Mouse (Mus musculus): Measurements from ENCODE around the gene Hgfac. TPM values are rescaled to one million over a fixed set of nuclear protein-coding genes. Genes with fewer than 3 reads are reported as not detected.

The Hgfac gene
- polyA plus RNA-seq, 2 experiments = 52.8 to 92.3 TPM

GRCm38 (mm10) chr5:35079101-35079500 lies 37.8 kb downstream of the Hgfac start:
- no peak for ATAC-seq (ENCODE audit: insufficient read depth)

DNA sequence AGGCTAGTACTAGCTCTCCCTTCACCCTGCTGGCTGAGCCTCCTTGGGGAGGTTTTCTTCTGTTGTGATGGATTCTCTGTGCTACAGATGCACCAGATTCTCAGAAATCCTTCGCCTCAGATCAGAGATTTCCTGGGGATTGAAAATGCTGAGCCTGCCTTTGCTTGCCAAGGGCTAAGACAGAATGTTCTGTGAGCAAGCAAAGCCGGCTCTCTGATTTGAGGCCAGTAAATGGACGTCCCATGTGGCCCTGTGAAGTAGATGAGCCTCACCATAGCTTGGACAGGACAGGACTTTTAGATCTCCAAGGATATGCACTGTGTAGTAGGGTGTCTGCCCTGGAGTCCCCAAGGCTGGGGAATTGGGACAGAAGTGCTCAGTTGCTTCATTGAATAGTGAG lies 43.6 kb downstream of the Hgfac start:
- Histone ChIP-seq H3K9ac (replicated peaks) (no peak overlapping the region), H3K36me3 (replicated peaks; ENCODE audit: control insufficient read depth, insufficient read depth, low read depth) (no peaks in the 10 kb centered on the region), H3K27me3 (ENCODE audit: control insufficient read depth, insufficient read depth, low read length) (no peaks in the 10 kb centered on the region), H3K4me3 (ENCODE audit: insufficient read depth in 1 of 2, low read depth in 2 of 2, low read length in 2 of 2) (no peak overlapping the region), H3K9me3 (ENCODE audit: control insufficient read depth, low read length) (no peaks in the 10 kb centered on the region), H3K4me2 (ENCODE audit: low read depth) (no peak overlapping the region), H3K4me1 (replicated peaks; ENCODE audit: control insufficient read depth in 2 of 2, insufficient read depth in 2 of 2, low read length in 1 of 2) (0 out of 4 replicates have a peak, but pooled peaks cover 0 to 1% of the 10 kb centered on the region in 2 experiments), H3K27ac (no peak overlapping the region)
- no peak for ATAC-seq (ENCODE audit: insufficient read depth)
- no peak for TF ChIP-seq EP300 (IDR thresholded peaks at IDR 0.05; ENCODE audit: low read depth)
- TF ChIP-seq CTCF (IDR thresholded peaks at IDR 0.05; ENCODE audit: low read depth) = no peak
- no peak for DNase-seq (ENCODE audit: low read depth in 3 of 3, low spot score in 3 of 3)
- 46% methylated on average over 3 of the region's 3 CpGs for WGBS (ENCODE audit: insufficient replicate concordance)

More at GRCm38 (mm10) chr5:35079101-35079500, 37.8 kb downstream of the Hgfac start:
- TF ChIP-seq EP300 (IDR thresholded peaks at IDR 0.05; ENCODE audit: low read depth) (no peak), CTCF (IDR thresholded peaks at IDR 0.05; ENCODE audit: low read depth) (no peak)
- no peaks in the 10 kb centered on the region for H3K4me1 ChIP-seq (replicated peaks; ENCODE audit: control insufficient read depth in 2 of 2, insufficient read depth in 2 of 2, low read length in 1 of 2)
- no peak overlapping the region for H3K9ac ChIP-seq (replicated peaks)
- H3K9me3 ChIP-seq (ENCODE audit: control insufficient read depth, low read length) = no peaks in the 10 kb centered on the region
- H3K36me3 ChIP-seq (replicated peaks; ENCODE audit: control insufficient read depth, insufficient read depth, low read depth) = no peaks in the 10 kb centered on the region
- no peak for DNase-seq (ENCODE audit: low read depth in 3 of 3, low spot score in 3 of 3)
- no peaks in the 10 kb centered on the region; the same call in 1 of the 2 replicates for H3K27me3 ChIP-seq (ENCODE audit: control insufficient read depth, insufficient read depth, low read length)
- 40% methylated on average over 18 of the region's 18 CpGs for WGBS (ENCODE audit: insufficient replicate concordance)
- H3K27ac ChIP-seq = no peak overlapping the region
- H3K4me3 ChIP-seq (ENCODE audit: insufficient read depth in 1 of 2, low read depth in 2 of 2, low read length in 2 of 2) = no peak overlapping the region
- no peak overlapping the region for H3K4me2 ChIP-seq (ENCODE audit: low read depth)

DNA sequence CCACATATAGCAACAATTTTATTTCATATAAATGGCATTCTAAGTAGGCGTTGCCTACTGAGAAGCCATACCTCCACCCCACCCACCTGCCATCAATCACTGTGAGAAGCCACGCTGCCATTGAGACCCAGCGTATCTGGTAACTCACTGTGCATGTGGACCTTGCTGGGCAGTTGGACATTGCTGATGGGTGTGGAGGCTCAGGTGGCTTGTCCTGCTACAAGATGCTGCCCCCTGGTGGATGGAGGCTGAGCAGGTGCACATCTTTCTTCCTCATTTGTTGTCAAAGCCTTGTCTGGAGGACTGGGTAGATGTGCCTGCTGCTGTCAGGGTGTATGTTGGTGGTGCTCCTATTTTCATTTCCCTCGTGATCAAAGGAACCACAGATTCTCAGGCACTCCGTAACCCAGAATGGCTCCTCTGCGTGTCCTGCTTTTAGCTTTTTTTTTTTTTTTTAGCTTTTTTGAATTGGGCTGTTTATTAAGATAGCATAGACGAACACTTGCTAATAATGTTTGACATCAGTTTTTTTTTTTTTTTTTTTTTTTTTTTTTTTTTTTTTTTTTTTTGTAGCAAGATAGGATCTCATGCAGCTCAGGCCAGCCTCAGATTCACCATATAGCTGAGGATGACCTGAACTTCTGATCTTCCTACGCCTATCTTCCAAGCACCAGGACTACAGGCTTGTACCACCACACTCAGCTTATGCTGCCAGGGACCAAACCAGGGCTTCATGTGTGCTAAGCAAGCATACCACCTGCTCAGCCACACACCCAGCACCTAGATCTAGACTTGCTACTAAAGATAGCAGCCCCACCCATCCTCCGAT lies 47.7 kb downstream of the Hgfac start:
- Histone ChIP-seq H3K27ac (no peak overlapping the region), H3K4me3 (ENCODE audit: insufficient read depth in 1 of 2, low read depth in 2 of 2, low read length in 2 of 2) (no peak overlapping the region), H3K27me3 (ENCODE audit: control insufficient read depth, insufficient read depth, low read length) (no peaks in the 10 kb centered on the region), H3K4me1 (replicated peaks; ENCODE audit: control insufficient read depth in 2 of 2, insufficient read depth in 2 of 2, low read length in 1 of 2) (0 out of 4 replicates have a peak, but pooled peaks cover 0 to 1% of the 10 kb centered on the region in 2 experiments), H3K36me3 (replicated peaks; ENCODE audit: control insufficient read depth, insufficient read depth, low read depth) (peaks cover 14% of the 10 kb centered on the region), H3K9ac (replicated peaks) (no peak overlapping the region), H3K9me3 (ENCODE audit: control insufficient read depth, low read length) (no peaks in the 10 kb centered on the region), H3K4me2 (ENCODE audit: low read depth) (no peak overlapping the region)
- peak; percentile 98 for TF ChIP-seq CTCF (IDR thresholded peaks at IDR 0.05; ENCODE audit: low read depth)
- no peak for TF ChIP-seq EP300 (IDR thresholded peaks at IDR 0.05; ENCODE audit: low read depth)
- DNase-seq (ENCODE audit: low read depth in 3 of 3, low spot score in 3 of 3) (peak; percentile 55 to 62 (median 60)), ATAC-seq (ENCODE audit: insufficient read depth) (no peak)
- WGBS (ENCODE audit: insufficient replicate concordance) = 55% methylated on average over 9 of the region's 9 CpGs

- Histone ChIP-seq H3K27me3 (ENCODE audit: control insufficient read depth, insufficient read depth, low read length) (no peaks in the 10 kb centered on the region), H3K4me3 (ENCODE audit: insufficient read depth in 1 of 2, low read depth in 2 of 2, low read length in 2 of 2) (no peak overlapping the region), H3K9me3 (ENCODE audit: control insufficient read depth, low read length) (no peaks in the 10 kb centered on the region), H3K4me1 (replicated peaks; ENCODE audit: control insufficient read depth in 2 of 2, insufficient read depth in 2 of 2, low read length in 1 of 2) (0 out of 4 replicates have a peak, but pooled peaks cover 0 to 1% of the 10 kb centered on the region in 2 experiments), H3K36me3 (replicated peaks; ENCODE audit: control insufficient read depth, insufficient read depth, low read depth) (peaks cover 17% of the 10 kb centered on the region), H3K9ac (replicated peaks) (no peak overlapping the region), H3K4me2 (ENCODE audit: low read depth) (no peak overlapping the region), H3K27ac (no peak overlapping the region)
- TF ChIP-seq EP300 (IDR thresholded peaks at IDR 0.05; ENCODE audit: low read depth) = no peak
- no peak for TF ChIP-seq CTCF (IDR thresholded peaks at IDR 0.05; ENCODE audit: low read depth)
- 66% methylated on average over 5 of the region's 5 CpGs for WGBS (ENCODE audit: insufficient replicate concordance)
- no peak for ATAC-seq (ENCODE audit: insufficient read depth)
- no peak for DNase-seq (ENCODE audit: low read depth in 3 of 3, low spot score in 3 of 3)
Measured at GRCm38 (mm10) chr5:35089614-35089963, 48.3 kb downstream of the Hgfac start.

DNA sequence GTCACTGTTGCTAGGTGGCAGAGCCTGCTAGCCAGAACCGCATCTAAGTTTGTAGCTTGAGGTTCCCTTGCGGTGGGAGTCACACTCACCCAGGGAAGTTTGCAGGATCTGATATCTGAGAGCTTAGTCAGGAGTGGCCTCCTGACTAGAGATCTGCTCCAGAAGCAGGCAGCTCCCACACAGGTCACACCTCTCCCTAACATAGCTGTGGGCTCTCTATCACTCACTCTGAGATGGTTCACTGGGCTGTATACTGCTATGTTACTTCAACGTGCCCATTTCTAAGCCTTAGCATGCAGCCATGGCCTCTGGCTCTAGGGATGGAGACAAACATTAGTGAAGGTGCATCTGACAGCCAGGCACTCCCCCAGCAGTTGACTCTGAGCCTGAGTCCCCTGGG lies 50.3 kb downstream of the Hgfac start:
- Histone ChIP-seq H3K9ac (replicated peaks) (no peak overlapping the region), H3K4me2 (ENCODE audit: low read depth) (no peak overlapping the region), H3K4me3 (ENCODE audit: insufficient read depth in 1 of 2, low read depth in 2 of 2, low read length in 2 of 2) (no peak overlapping the region), H3K27ac (no peak overlapping the region), H3K4me1 (replicated peaks; ENCODE audit: control insufficient read depth in 2 of 2, insufficient read depth in 2 of 2, low read length in 1 of 2) (0 out of 4 replicates have a peak, but pooled peaks cover 0 to 1% of the 10 kb centered on the region in 2 experiments), H3K36me3 (replicated peaks; ENCODE audit: control insufficient read depth, insufficient read depth, low read depth) (peaks cover 21% of the 10 kb centered on the region), H3K9me3 (ENCODE audit: control insufficient read depth, low read length) (no peaks in the 10 kb centered on the region), H3K27me3 (ENCODE audit: control insufficient read depth, insufficient read depth, low read length) (no peaks in the 10 kb centered on the region)
- 80% methylated on average over 3 of the region's 3 CpGs for WGBS (ENCODE audit: insufficient replicate concordance)
- DNase-seq (ENCODE audit: low read depth in 3 of 3, low spot score in 3 of 3) (no peak), ATAC-seq (ENCODE audit: insufficient read depth) (no peak)
- TF ChIP-seq CTCF (IDR thresholded peaks at IDR 0.05; ENCODE audit: low read depth) (no peak), EP300 (IDR thresholded peaks at IDR 0.05; ENCODE audit: low read depth) (no peak)

Small RNAs within 50 kb of the gene (microRNA-seq; reads per million reads assigned to microRNA genes)
- gene Mir3097 = 4.6 reads per million, percentile 4 among the genes with 10 or more reads in this experiment

Other genes starting within 250 kb of the Hgfac start
- 0.90 and 1.2 TPM in 2 replicates for gene Msantd1, start 133.5 kb upstream of the Hgfac start, polyA plus RNA-seq (2012; rRNA removed)
- 0.17 and 0.27 TPM in 2 replicates for gene Msantd1, start 133.5 kb upstream of the Hgfac start, polyA plus RNA-seq (2014; fragmentation: Nextera tagmentation; extraction: Ambion mirVana)
- gene Rgs12, start 92.1 kb upstream of the Hgfac start, polyA plus RNA-seq (2012; rRNA removed) = 18.7 and 21.7 TPM in 2 replicates
- gene Rgs12, start 92.1 kb upstream of the Hgfac start, polyA plus RNA-seq (2014; fragmentation: Nextera tagmentation; extraction: Ambion mirVana) = 17.1 and 20.4 TPM in 2 replicates
- gene Dok7, start 15.3 kb downstream of the Hgfac start, polyA plus RNA-seq (2012; rRNA removed) = 0.02 TPM in 2 replicates
- gene Dok7, start 15.3 kb downstream of the Hgfac start, polyA plus RNA-seq (2014; fragmentation: Nextera tagmentation; extraction: Ambion mirVana) = 0.04 TPM in 1 of 2 replicates, not detected in the other
- 17.7 and 22.7 TPM in 2 replicates for gene Lrpap1, start 64.3 kb downstream of the Hgfac start, polyA plus RNA-seq (2012; rRNA removed)
- 72.6 and 80.2 TPM in 2 replicates for gene Lrpap1, start 64.3 kb downstream of the Hgfac start, polyA plus RNA-seq (2014; fragmentation: Nextera tagmentation; extraction: Ambion mirVana)
- gene Adra2c, start 236.8 kb downstream of the Hgfac start, polyA plus RNA-seq (2012; rRNA removed) = 0.02 TPM in 1 of 2 replicates, not detected in the other
- gene Adra2c, start 236.8 kb downstream of the Hgfac start, polyA plus RNA-seq (2014; fragmentation: Nextera tagmentation; extraction: Ambion mirVana) = not detected in 2 replicates